Mouse (Mus musculus): ENCODE measurements around the gene Atp5b. TPM values are rescaled to one million over a fixed set of nuclear protein-coding genes. Genes with fewer than 3 reads are reported as not detected.
A peak's percentile ranks its signal among the peaks of the same experiment; 100 is the strongest.
"Not testable (repeated sequence)": the region's sequence is repeated elsewhere in the genome, so short reads cannot be mapped to it uniquely, and the experiment has no call there.

Gene Atp5b
- polyA plus RNA-seq, 1 experiment: 224 TPM

DNA sequence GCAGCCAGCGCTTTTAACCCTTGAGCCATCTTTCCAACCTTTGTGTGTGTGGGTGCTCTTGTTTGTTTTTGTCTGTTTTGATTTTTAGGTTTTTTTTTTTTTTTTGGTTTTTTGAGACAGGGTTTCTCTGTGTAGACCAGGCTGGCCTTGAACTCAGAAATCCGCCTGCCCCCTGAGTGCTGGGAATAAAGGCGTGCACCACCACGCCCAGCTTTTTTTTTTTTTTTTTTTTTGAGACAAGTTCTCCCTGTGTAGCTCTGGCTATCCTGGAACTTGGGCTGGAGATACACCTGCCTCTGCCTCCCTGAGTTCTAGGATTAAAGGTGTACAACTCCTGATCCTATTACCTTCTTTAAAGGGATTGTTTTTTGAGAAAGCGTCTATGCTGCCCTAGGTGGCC is 22.0 kb upstream of the Atp5b start:
- Histone ChIP-seq H3K9me3 (ENCODE audit: control insufficient read depth, low read length) (no peaks in the 10 kb centered on the region), H3K4me3 (replicated peaks) (peak overlapping the region; percentile 99), H3K36me3 (ENCODE audit: control insufficient read depth) (peaks cover 50% of the 10 kb centered on the region), H3K27me3 (ENCODE audit: control insufficient read depth) (no peaks in the 10 kb centered on the region), H3K4me1 (ENCODE audit: control insufficient read depth) (peaks cover 61% of the 10 kb centered on the region)
- no peak for TF ChIP-seq GATA1 (IDR thresholded peaks at IDR 0.05; ENCODE audit: low read length)
- no peak for TF ChIP-seq TAL1 (IDR thresholded peaks at IDR 0.05; ENCODE audit: low read length)

DNA sequence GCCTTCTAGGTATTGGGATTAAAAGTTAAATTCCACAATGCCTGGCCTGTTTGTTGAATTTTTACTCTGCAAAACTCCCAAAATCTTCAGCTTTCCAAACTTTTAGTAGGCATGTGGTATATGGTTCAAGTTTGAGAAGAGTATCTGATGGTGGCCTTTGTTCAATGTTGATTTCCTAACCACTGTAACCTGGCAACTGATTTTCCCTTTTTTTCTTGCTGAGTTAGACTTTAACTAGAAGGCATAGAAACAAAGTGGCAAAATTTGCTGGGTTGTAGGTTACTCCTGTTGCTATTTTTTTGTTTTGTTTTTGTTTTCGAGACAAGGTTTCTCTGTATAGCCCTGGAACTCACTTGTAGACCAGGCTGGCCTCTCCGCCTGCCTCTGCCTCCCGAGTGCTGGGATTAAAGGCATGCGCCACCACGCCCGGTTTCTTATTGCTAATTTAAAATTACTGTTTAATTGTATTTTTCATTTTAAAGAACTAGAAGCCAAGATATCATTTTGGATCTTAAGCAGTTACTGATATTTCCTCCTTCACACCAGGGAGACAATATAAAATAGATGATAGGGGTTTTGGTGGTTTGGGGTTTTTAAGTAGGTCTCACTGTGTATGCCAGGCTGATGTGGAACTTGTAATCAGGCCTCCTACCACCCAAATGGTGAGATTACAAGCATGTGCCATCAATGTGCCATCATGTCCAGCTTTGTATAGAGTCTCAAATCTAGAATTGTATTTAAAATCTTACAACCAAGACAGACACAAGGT is 20.7 kb upstream of the Atp5b start:
- H3K9me3 ChIP-seq (ENCODE audit: control insufficient read depth, low read length): no peaks in the 10 kb centered on the region
- no peak for TF ChIP-seq GATA1 (IDR thresholded peaks at IDR 0.05; ENCODE audit: low read length)
- TF ChIP-seq TAL1 (IDR thresholded peaks at IDR 0.05; ENCODE audit: low read length): no peak
- peaks cover 62% of the 10 kb centered on the region for H3K36me3 ChIP-seq (ENCODE audit: control insufficient read depth)
- H3K4me1 ChIP-seq (ENCODE audit: control insufficient read depth): peaks cover 65% of the 10 kb centered on the region
- no peak overlapping the region for H3K4me3 ChIP-seq (replicated peaks)
- H3K27me3 ChIP-seq (ENCODE audit: control insufficient read depth): no peaks in the 10 kb centered on the region

DNA sequence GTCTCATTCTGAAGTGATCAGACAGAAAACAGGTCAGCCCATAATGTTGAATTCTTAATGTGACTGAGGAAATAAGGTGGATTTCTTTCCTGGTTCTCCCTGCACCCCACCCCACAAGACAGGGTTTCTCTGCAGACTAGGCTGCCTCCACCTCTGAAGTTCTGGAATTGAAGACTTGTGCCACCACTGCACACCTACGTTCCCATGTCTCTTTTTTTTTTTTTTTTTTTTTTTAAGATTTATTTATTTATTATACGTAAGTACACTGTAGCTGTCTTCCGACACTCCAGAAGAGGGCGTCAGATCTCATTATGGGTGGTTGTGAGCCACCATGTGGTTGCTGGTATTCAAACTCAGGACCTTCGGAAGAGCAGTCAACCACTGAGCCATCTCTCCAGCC is 17.0 kb upstream of the Atp5b start:
- Histone ChIP-seq H3K4me1 (ENCODE audit: control insufficient read depth) (peaks cover 65% of the 10 kb centered on the region), H3K27me3 (ENCODE audit: control insufficient read depth) (no peaks in the 10 kb centered on the region), H3K4me3 (replicated peaks) (no peak overlapping the region), H3K36me3 (ENCODE audit: control insufficient read depth) (peaks cover 92% of the 10 kb centered on the region), H3K9me3 (ENCODE audit: control insufficient read depth, low read length) (peaks cover 6% of the 10 kb centered on the region)
- no peak for TF ChIP-seq TAL1 (IDR thresholded peaks at IDR 0.05; ENCODE audit: low read length)
- no peak for TF ChIP-seq GATA1 (IDR thresholded peaks at IDR 0.05; ENCODE audit: low read length)

DNA sequence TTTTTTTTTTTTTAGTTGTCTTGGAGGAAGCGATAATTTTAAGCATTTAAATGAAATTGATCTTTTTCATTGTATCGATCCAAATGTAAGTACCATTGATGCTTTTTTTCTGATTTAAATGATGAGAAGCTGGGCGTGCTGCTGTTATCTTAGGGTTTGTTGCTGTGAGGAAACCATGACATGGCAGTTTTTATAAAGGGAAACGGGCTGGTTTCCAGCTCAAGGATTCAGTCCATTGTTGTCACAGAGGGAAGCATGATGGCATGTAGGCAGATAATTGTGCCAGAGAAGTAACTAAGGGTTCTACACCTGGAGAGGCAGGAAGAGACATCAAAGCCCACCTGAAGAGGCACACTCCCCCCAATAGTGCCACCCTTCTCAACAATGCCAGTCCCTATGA is 13.9 kb upstream of the Atp5b start:
- H3K4me3 ChIP-seq (replicated peaks): no peak overlapping the region
- no peaks in the 10 kb centered on the region for H3K27me3 ChIP-seq (ENCODE audit: control insufficient read depth)
- peaks cover 37% of the 10 kb centered on the region for H3K4me1 ChIP-seq (ENCODE audit: control insufficient read depth)
- peak; percentile 32; the same call in 1 of the 2 replicates for TF ChIP-seq GATA1 (IDR thresholded peaks at IDR 0.05; ENCODE audit: low read length)
- TF ChIP-seq TAL1 (IDR thresholded peaks at IDR 0.05; ENCODE audit: low read length): no peak
- peaks cover 94% of the 10 kb centered on the region for H3K36me3 ChIP-seq (ENCODE audit: control insufficient read depth)
- H3K9me3 ChIP-seq (ENCODE audit: control insufficient read depth, low read length): peaks cover 6% of the 10 kb centered on the region

DNA sequence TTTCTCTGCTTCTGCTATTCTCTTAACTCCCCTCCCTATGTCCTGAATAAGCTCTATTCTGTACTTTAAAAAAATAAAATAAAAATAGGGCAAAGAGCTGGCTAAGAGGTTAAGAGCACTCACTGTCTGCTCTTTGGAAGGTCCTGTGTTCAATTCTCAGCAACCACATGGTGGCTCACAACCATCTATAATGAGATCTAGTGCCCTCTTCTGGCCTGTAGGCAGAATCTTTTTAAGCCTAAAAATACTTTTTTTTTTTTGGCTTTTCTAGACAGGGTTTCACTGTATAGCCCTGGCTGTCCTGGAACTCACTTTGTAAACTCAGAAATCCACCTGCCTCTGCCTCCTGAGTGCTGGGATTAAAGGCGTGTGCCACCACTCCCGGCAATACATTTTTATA is 12.6 kb upstream of the Atp5b start:
- H3K9me3 ChIP-seq (ENCODE audit: control insufficient read depth, low read length); H3K4me3 ChIP-seq (replicated peaks); H3K27me3 ChIP-seq (ENCODE audit: control insufficient read depth): not testable (repeated sequence)
- H3K36me3 ChIP-seq (ENCODE audit: control insufficient read depth): peaks cover 93% of the 10 kb centered on the region
- H3K4me1 ChIP-seq (ENCODE audit: control insufficient read depth): peaks cover 27% of the 10 kb centered on the region

DNA sequence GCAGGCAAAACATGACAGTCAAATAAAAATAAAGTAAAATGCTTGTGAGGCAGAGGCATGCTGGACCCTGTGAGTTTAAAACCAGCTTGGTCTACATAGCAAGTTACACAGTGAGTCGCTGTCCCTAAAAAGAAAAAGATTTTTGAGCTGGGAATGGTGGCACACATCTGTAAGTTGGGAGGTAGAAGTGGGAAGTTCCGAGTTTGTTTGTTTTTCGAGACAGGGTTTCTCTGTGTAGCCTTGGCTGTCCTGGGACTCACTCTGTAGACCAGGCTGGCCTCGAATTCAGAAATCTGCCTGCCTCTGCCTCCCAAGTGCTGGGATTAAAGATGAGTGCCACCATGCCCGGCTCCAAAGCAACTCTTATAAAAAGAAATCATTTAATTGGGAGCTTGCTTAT is 4.8 kb upstream of the Atp5b start:
- H3K27me3 ChIP-seq (ENCODE audit: control insufficient read depth); H3K4me3 ChIP-seq (replicated peaks); H3K9me3 ChIP-seq (ENCODE audit: control insufficient read depth, low read length): not testable (repeated sequence)
- peaks cover 14% of the 10 kb centered on the region for H3K4me1 ChIP-seq (ENCODE audit: control insufficient read depth)
- H3K36me3 ChIP-seq (ENCODE audit: control insufficient read depth): peaks cover 46% of the 10 kb centered on the region

DNA sequence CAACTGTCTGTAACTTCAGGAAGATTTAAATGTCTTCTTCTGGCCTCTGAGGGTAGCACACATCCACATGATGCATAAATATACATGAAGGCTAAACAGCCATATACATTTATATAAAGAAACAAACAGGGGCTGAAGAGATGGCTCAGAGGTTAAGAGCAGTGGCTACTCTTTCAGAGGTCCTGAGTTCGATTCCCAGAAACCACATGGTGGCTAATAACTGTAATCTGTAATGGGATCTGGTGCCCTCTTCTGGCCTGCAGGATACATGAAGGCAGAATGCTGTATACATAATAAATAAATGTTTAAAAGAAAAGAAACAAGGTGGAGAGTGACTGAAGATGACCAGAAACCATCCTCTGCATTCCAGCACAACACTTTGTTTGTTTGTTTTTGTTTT is 2.6 kb upstream of the Atp5b start:
- peaks cover 30% of the 10 kb centered on the region for H3K4me1 ChIP-seq (ENCODE audit: control insufficient read depth)
- TF ChIP-seq TAL1 (IDR thresholded peaks at IDR 0.05; ENCODE audit: low read length) (no peak), GATA1 (IDR thresholded peaks at IDR 0.05; ENCODE audit: low read length) (peak; percentile 29; the same call in 1 of the 2 replicates)

DNA sequence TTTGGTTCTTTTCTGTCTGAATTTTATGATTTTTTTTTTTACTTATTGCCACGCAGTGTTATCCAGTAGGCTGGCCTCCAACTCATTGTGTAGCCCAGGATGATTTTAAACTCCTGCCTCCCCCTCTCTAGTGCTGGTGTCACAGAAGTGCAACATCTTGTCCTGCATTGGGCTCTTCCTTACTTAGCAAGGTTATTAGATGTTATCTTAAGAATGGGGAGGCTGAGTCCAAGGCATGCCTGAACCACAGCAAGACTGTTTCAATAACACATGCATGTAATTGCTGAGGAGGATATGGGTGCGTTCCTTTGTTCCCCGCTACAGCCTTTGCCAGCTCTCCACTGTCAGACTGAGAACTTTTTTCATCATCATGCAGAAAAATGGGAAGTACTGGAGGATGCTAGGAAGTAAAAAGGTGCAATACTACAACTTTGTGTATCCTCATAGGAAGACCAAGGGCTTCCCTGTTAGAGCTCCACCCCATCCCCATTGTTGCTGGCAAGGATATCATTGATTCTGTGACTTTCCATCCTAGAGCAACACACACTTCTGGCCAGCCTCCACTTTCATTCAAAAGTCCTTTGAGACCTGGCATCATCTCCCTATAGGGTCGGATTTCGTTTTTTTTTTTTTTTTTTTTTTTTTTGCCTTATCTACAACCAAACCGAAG is 1.1 kb upstream of the Atp5b start:
- Histone ChIP-seq H3K27me3 (ENCODE audit: control insufficient read depth) (no peaks in the 10 kb centered on the region), H3K9me3 (ENCODE audit: control insufficient read depth, low read length) (no peaks in the 10 kb centered on the region), H3K4me3 (replicated peaks) (peak overlapping the region; percentile 100), H3K36me3 (ENCODE audit: control insufficient read depth) (peaks cover 51% of the 10 kb centered on the region), H3K4me1 (ENCODE audit: control insufficient read depth) (peaks cover 41% of the 10 kb centered on the region)
- no peak for TF ChIP-seq TAL1 (IDR thresholded peaks at IDR 0.05; ENCODE audit: low read length)
- no peak for TF ChIP-seq GATA1 (IDR thresholded peaks at IDR 0.05; ENCODE audit: low read length)

More for the DNA sequence above, 2.6 kb upstream of the Atp5b start:
- Histone ChIP-seq H3K27me3 (ENCODE audit: control insufficient read depth) (no peaks in the 10 kb centered on the region), H3K9me3 (ENCODE audit: control insufficient read depth, low read length) (no peaks in the 10 kb centered on the region), H3K4me3 (replicated peaks) (no peak overlapping the region), H3K36me3 (ENCODE audit: control insufficient read depth) (peaks cover 46% of the 10 kb centered on the region)

DNA sequence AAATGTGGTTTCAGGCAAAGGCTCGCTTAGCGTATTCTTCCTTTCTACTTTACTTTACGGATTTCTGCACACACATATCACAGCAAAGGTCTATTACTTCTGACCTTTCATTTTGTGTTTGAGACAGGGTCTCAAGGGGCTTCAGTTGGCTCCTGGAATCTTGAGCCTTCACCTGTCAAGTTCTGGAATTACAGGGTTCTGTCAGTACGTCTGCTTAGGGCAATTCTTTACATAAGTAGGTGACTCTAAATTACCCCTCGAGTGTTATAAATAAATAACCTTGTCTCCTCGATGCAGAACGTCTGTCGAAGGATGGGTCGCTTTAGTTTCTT is 630 bp upstream of the Atp5b start:
- Histone ChIP-seq H3K36me3 (ENCODE audit: control insufficient read depth) (peaks cover 51% of the 10 kb centered on the region), H3K9me3 (ENCODE audit: control insufficient read depth, low read length) (no peaks in the 10 kb centered on the region), H3K27me3 (ENCODE audit: control insufficient read depth) (no peaks in the 10 kb centered on the region), H3K4me3 (replicated peaks) (peak overlapping the region; percentile 100), H3K4me1 (ENCODE audit: control insufficient read depth) (peaks cover 41% of the 10 kb centered on the region)
- no peak for TF ChIP-seq GATA1 (IDR thresholded peaks at IDR 0.05; ENCODE audit: low read length)
- no peak for TF ChIP-seq TAL1 (IDR thresholded peaks at IDR 0.05; ENCODE audit: low read length)

All from erythroblast, embryonic 14.5 days (primary cell).